Mouse (Mus musculus) C2C12 (cell line): Measurements from ENCODE around the gene Srp54a. TPM values are rescaled to one million over a fixed set of nuclear protein-coding genes. Genes with fewer than 3 reads are reported as not detected.
"Not testable (repeated sequence)": the region's sequence is repeated elsewhere in the genome, so short reads cannot be mapped to it uniquely, and the experiment has no call there.

ENCODE experiments used
- H3K27me3 ChIP-seq: one replicate; pipeline ENCODE4 v1.6.1; 2011; ENCODE audit not compliant: control insufficient read depth, insufficient read depth, insufficient read length
- H3K36me3 ChIP-seq: one replicate; pipeline ENCODE4 v1.6.1; 2011; ENCODE audit not compliant: control insufficient read depth, insufficient read depth
- H3K4me3 ChIP-seq: one replicate; pipeline ENCODE4 v1.5.1; 2011; ENCODE audit warnings: mild to moderate bottlenecking, control low read depth; ENCODE audit not compliant: poor library complexity, insufficient read depth, severe bottlenecking
- H3K79me2 ChIP-seq: one replicate; pipeline ENCODE4 v1.6.1; 2011; ENCODE audit not compliant: control insufficient read depth, insufficient read depth
- H3K79me3 ChIP-seq: one replicate; pipeline ENCODE4 v1.6.1; 2011; ENCODE audit warnings: low read depth, control low read depth
- H3ac ChIP-seq: one replicate; pipeline ENCODE3; 2011; ENCODE audit warnings: low read depth; ENCODE audit not compliant: control insufficient read depth, insufficient read length
- polyA plus RNA-seq: library from polyadenylated mRNA; unstranded; fragments of >200 nt; fragmentation: generic; extraction: Trizol; gene quantifications from one replicate; pipeline ENCODE4 v1.2.1, GENCODE M21; 2012; ENCODE audit warnings: missing spikeins

Srp54a gene
- polyA plus RNA-seq, 1 experiment: 19.9 TPM

- not testable (repeated sequence) for H3ac ChIP-seq, H3K36me3 ChIP-seq, H3K27me3 ChIP-seq, H3K79me2 ChIP-seq, H3K79me3 ChIP-seq, H3K4me3 ChIP-seq
Observed at GRCm38 (mm10) chr12:55124731-55125130, 44.7 kb downstream of the Srp54a start.

- not testable (repeated sequence) for H3K79me3 ChIP-seq, H3K79me2 ChIP-seq, H3K27me3 ChIP-seq, H3K4me3 ChIP-seq, H3ac ChIP-seq, H3K36me3 ChIP-seq
Observed at GRCm38 (mm10) chr12:55135540-55135939, 55.5 kb downstream of the Srp54a start.

- not testable (repeated sequence) for H3K27me3 ChIP-seq, H3ac ChIP-seq, H3K79me3 ChIP-seq, H3K4me3 ChIP-seq, H3K79me2 ChIP-seq, H3K36me3 ChIP-seq
Observed at GRCm38 (mm10) chr12:55137859-55138258, 57.8 kb downstream of the Srp54a start.

GRCm38 (mm10) chr12:55154559-55155448 lies 74.7 kb downstream of the Srp54a start, which contains the start of gene Srp54b:
Gene Srp54b, plus strand, starts transcription at chr12:55155104.
- H3K79me2 ChIP-seq, H3K27me3 ChIP-seq, H3K4me3 ChIP-seq, H3K36me3 ChIP-seq, H3K79me3 ChIP-seq, H3ac ChIP-seq: not testable (repeated sequence)

GRCm38 (mm10) chr12:55155449-55155783 lies 75.4 kb downstream of the Srp54a start:
- not testable (repeated sequence) for H3ac ChIP-seq, H3K79me2 ChIP-seq, H3K36me3 ChIP-seq, H3K4me3 ChIP-seq, H3K27me3 ChIP-seq, H3K79me3 ChIP-seq

Other genes starting within 250 kb of the Srp54a start
- gene Cfl2, start 217.4 kb upstream of the Srp54a start, polyA plus RNA-seq: 56.5 TPM
- gene Gm20403, start 93.7 kb upstream of the Srp54a start, polyA plus RNA-seq: not detected
- gene Baz1a, start 65.9 kb upstream of the Srp54a start, polyA plus RNA-seq: 11.3 TPM
- 5.1 TPM for gene 2700097O09Rik, start 152 bp upstream of the Srp54a start, polyA plus RNA-seq
- gene Fam177a, start 44.2 kb downstream of the Srp54a start, polyA plus RNA-seq: 14.4 TPM
- 36.3 TPM for gene Srp54b, start 74.8 kb downstream of the Srp54a start, polyA plus RNA-seq
- not detected for gene 1700047I17Rik2, start 119.3 kb downstream of the Srp54a start, polyA plus RNA-seq
- gene Srp54c, start 149.9 kb downstream of the Srp54a start, polyA plus RNA-seq: 15.2 TPM
- 7.6 TPM for gene 1110008L16Rik, start 219.3 kb downstream of the Srp54a start, polyA plus RNA-seq
- gene Ppp2r3c, start 222.7 kb downstream of the Srp54a start, polyA plus RNA-seq: 3.8 TPM